Mouse (Mus musculus): ENCODE measurements around the gene Tst.

DNA sequence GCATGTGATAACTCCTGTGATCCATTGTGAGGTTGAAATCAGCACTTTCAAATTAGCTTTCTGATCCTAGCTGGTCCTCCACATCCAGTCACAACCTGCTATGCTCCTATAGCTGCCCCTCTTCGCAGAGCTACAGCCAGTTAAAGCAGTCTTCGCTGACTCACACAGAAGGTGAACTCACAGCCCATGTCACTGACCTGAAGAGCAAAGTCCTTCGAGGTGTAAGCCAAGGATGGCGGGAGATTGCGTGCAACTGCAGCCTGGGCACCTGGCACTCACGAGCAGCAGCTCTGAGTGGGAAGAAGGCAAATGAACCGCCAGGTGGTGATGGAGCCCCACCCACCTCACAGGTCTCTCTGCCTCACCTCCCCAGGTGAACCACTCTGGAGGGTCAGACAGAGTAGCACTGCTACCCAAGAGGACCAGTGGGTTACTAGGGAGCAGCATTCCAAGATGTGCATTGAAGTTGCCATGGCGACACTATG lies 10.2 kb downstream of the Tst start, which contains the start of gene Tex33:
- TF ChIP-seq POLR2A (IDR thresholded peaks at IDR 0.05; ENCODE audit: insufficient read depth, low read depth, low read length) (no peak), CTCF (IDR thresholded peaks at IDR 0.05; ENCODE audit: insufficient read depth, low read depth, low read length) (no peak)
